8 mouse cellular contexts compared by ENCODE assay signal in genomic region chr9:109082124-109082800, GRCm38 (mm10). TPM values are rescaled to one million over a fixed set of nuclear protein-coding genes. Genes with fewer than 3 reads are reported as not detected.
DNase-seq lines count a peak whose midpoint lies in the region; ATAC-seq and TF ChIP-seq lines count a peak whose summit lies in the region.

Gene Ccdc51, plus strand, starts transcription at chr9:109082493.
Gene Tma7, minus strand, starts transcription at chr9:109082587.

- H3K4me2 ChIP-seq in forebrain, embryonic 15.5 days (replicated peaks): peak within 1 kb of the TSS; percentile 72
- H3K4me2 ChIP-seq in neural tube, embryonic 14.5 days (ENCODE audit: low read depth, low read length): peak within 1 kb of the TSS; percentile 90

- no peak for TF ChIP-seq CTCF in testis, adult 2 months (IDR thresholded peaks at IDR 0.05; ENCODE audit: control insufficient read depth, insufficient read depth, insufficient replicate concordance, low read depth, low read length)

- H3K27ac ChIP-seq in ES-E14 (ENCODE audit: insufficient read depth, low read depth, low read length, poor library complexity, severe bottlenecking): peak within 1 kb of the TSS; percentile 70
- H3K27ac ChIP-seq in forebrain, embryonic 15.5 days (replicated peaks): peak within 1 kb of the TSS; percentile 83
- peak within 1 kb of the TSS; percentile 49; the same call in 1 of the 2 replicates for H3K27ac ChIP-seq in neural tube, embryonic 14.5 days (ENCODE audit: low read depth, low read length)
- peak within 1 kb of the TSS; percentile 9; the same call in 1 of the 2 replicates for H3K27ac ChIP-seq in testis, adult 2 months (ENCODE audit: control insufficient read depth, insufficient read depth, low read depth, low read length)

- peak; percentile 82 for TF ChIP-seq POLR2A in testis, adult 2 months (IDR thresholded peaks at IDR 0.05; ENCODE audit: control insufficient read depth, low read depth, low read length)

- under 1% methylated on average over 37 of the region's 37 CpGs for WGBS in forebrain, embryonic 15.5 days
- under 1% methylated on average over 37 of the region's 37 CpGs for WGBS in neural tube, embryonic 14.5 days

- no peaks in the 10 kb centered on the region for H3K9me3 ChIP-seq in ES-E14 (ENCODE audit: control insufficient read depth, insufficient read depth, low read depth, low read length)
- no peaks in the 10 kb centered on the region for H3K9me3 ChIP-seq in forebrain, embryonic 15.5 days
- H3K9me3 ChIP-seq in neural tube, embryonic 14.5 days (ENCODE audit: control insufficient read depth, low read length): no peaks in the 10 kb centered on the region

- ATAC-seq in cerebellum, adult (ENCODE audit: insufficient number of reproducible peaks, low FRiP score, low TSS enrichment): peak; percentile 98
- peak; percentile 98 for ATAC-seq in forebrain, embryonic 15.5 days (replicated peaks)
- peak; percentile 97 for ATAC-seq in neural tube, embryonic 14.5 days (ENCODE audit: low read depth)

- no peaks in the 10 kb centered on the region for H3K27me3 ChIP-seq in forebrain, embryonic 15.5 days
- no peaks in the 10 kb centered on the region for H3K27me3 ChIP-seq in neural tube, embryonic 14.5 days (ENCODE audit: control insufficient read depth, insufficient read depth, low read length)
- H3K27me3 ChIP-seq in testis, adult 2 months (ENCODE audit: control insufficient read depth, insufficient read depth, low read length): no peaks in the 10 kb centered on the region

- H3K36me3 ChIP-seq in ES-E14 (ENCODE audit: control insufficient read depth, insufficient read depth, low read length, poor library complexity, severe bottlenecking): peaks cover 5% of the 10 kb centered on the region
- peaks cover 11% of the 10 kb centered on the region for H3K36me3 ChIP-seq in forebrain, embryonic 15.5 days
- H3K36me3 ChIP-seq in neural tube, embryonic 14.5 days (ENCODE audit: control insufficient read depth, insufficient read depth, low read length): no peaks in the 10 kb centered on the region
- H3K36me3 ChIP-seq in testis, adult 2 months (ENCODE audit: control insufficient read depth, insufficient read depth, low read length): no peaks in the 10 kb centered on the region

- in situ Hi-C loops in ES-E14 (cut with MboI; ENCODE audit: low sequenced_read_pairs in 2 of 2, unreplicated experiment in 2 of 2): no loop called here

- H3K9ac ChIP-seq in ES-E14 (ENCODE audit: insufficient read depth, low read depth, low read length, poor library complexity, severe bottlenecking): peak within 1 kb of the TSS; percentile 99
- H3K9ac ChIP-seq in forebrain, embryonic 15.5 days (replicated peaks): peak within 1 kb of the TSS; percentile 78
- peak within 1 kb of the TSS; percentile 74 for H3K9ac ChIP-seq in neural tube, embryonic 14.5 days (replicated peaks; ENCODE audit: low read depth, low read length)

- peak within 1 kb of the TSS; percentile 67 to 94 for H3K4me3 ChIP-seq in ES-E14 (ENCODE audit: insufficient read depth in 1 of 2, low read depth in 1 of 2, low read length in 2 of 2, poor library complexity in 1 of 2, severe bottlenecking in 1 of 2)
- peak within 1 kb of the TSS; percentile 89 for H3K4me3 ChIP-seq in forebrain, embryonic 15.5 days
- peak within 1 kb of the TSS; percentile 64 for H3K4me3 ChIP-seq in neural tube, embryonic 14.5 days (ENCODE audit: low read depth, low read length)
- H3K4me3 ChIP-seq in testis, adult 2 months (ENCODE audit: control insufficient read depth, low read depth, low read length): peak within 1 kb of the TSS; percentile 91

- intact Hi-C loops in heart, postnatal 25 days (cut with DNase I): no loop called here

- H3K4me1 ChIP-seq in ES-E14 (ENCODE audit: control insufficient read depth in 2 of 2, insufficient read depth in 2 of 2, low read length in 2 of 2, poor library complexity in 1 of 2): peaks cover 0 to 11% of the 10 kb centered on the region in 2 experiments; a peak in 1 of 4 replicates
- H3K4me1 ChIP-seq in forebrain, embryonic 15.5 days: peaks cover 25% of the 10 kb centered on the region
- H3K4me1 ChIP-seq in neural tube, embryonic 14.5 days (ENCODE audit: control insufficient read depth, insufficient read depth, low read length): peaks cover 19% of the 10 kb centered on the region
- H3K4me1 ChIP-seq in testis, adult 2 months (ENCODE audit: control insufficient read depth, insufficient read depth, low read length): peaks cover 4% of the 10 kb centered on the region

- peak; percentile 86 for DNase-seq in ES-E14 (ENCODE audit: low read depth, low spot score)
- DNase-seq in heart, postnatal 25 days (ENCODE audit: low spot score): peak; percentile 74
- DNase-seq in layer of hippocampus, adult 18-20 months (ENCODE audit: low spot score in 2 of 2): peak; percentile 87 to 93
- peak; percentile 88 to 91 for DNase-seq in lung, adult 18-20 months

TF ChIP-seq in ES-E14, 5 proteins besides CTCF, POLR2A, EP300 and RAD21:
- TF ChIP-seq ZNF384 (IDR thresholded peaks at IDR 0.05; ENCODE audit: low read depth, low read length): no peak
- no peak for TF ChIP-seq ZC3H11A (IDR thresholded peaks at IDR 0.05; ENCODE audit: borderline replicate concordance, low read depth, low read length)
- TF ChIP-seq CHD2 (IDR thresholded peaks at IDR 0.05; ENCODE audit: low read depth, low read length): no peak
- TF ChIP-seq HCFC1 (IDR thresholded peaks at IDR 0.05; ENCODE audit: borderline replicate concordance, insufficient read depth, low read length): no peak
- no peak for TF ChIP-seq MAFK (IDR thresholded peaks at IDR 0.05; ENCODE audit: insufficient read depth, low read depth, low read length)
TF ChIP-seq in ES-E14: peak in this region for 0.

RNA-seq across cellular contexts. Expression of gene Ccdc51, which starts in this region (rescaled TPM):
- 7.7 and 11.8 TPM in 2 replicates for total RNA-seq in ES-E14 (2012; rRNA removed)
- 17.3 and 18.4 TPM in 2 replicates for polyA plus RNA-seq in forebrain, embryonic 15.5 days (2015; fragmentation: Nextera tagmentation; extraction: Ambion mirVana)
- 10 to 100 TPM; 11.5 to 12.2 TPM for total RNA-seq in heart, postnatal 25 days (2021)
- total RNA-seq in layer of hippocampus, adult 18-20 months (2021): 1 to 10 TPM; 8.7 to 9.3 TPM
- polyA plus RNA-seq in neural tube, embryonic 14.5 days (2014; fragmentation: Nextera tagmentation; extraction: Ambion mirVana): 10.7 and 13.1 TPM in 2 replicates
- 1.6 TPM in 2 replicates for polyA plus RNA-seq in testis, adult 2 months (2012; rRNA removed)

RNA-seq across cellular contexts. Expression of gene Tma7, which starts in this region (rescaled TPM):
- 266 and 347 TPM in 2 replicates for total RNA-seq in ES-E14 (2012; rRNA removed)
- polyA plus RNA-seq in forebrain, embryonic 15.5 days (2015; fragmentation: Nextera tagmentation; extraction: Ambion mirVana): 568 and 598 TPM in 2 replicates
- total RNA-seq in heart, postnatal 25 days (2021): 100 to 1,000 TPM; 243 to 255 TPM
- 100 to 1,000 TPM; 286 to 308 TPM for total RNA-seq in layer of hippocampus, adult 18-20 months (2021)
- polyA plus RNA-seq in neural tube, embryonic 14.5 days (2014; fragmentation: Nextera tagmentation; extraction: Ambion mirVana): 712 and 779 TPM in 2 replicates
- polyA plus RNA-seq in testis, adult 2 months (2012; rRNA removed): 66.4 and 120 TPM in 2 replicates

Comparison
In these comparisons a context has a peak if more than half of its experiments do, and no peak if none do; other contexts are left out.
1. Peak in every context shown above with its lines: DNase-seq, ATAC-seq, H3K4me3 ChIP-seq and H3K27ac ChIP-seq.
2. H3K27ac ChIP-seq: peak in every context shown above with its lines; median percentile 83 in forebrain, embryonic 15.5 days; 70 in ES-E14; 49 in neural tube, embryonic 14.5 days; 9 in testis, adult 2 months.